Mouse (Mus musculus) 3134 (cell line): ENCODE results near the gene D030056L22Rik.
A peak's percentile ranks its signal among the peaks of the same experiment; 100 is the strongest.

Experiments
- DNase-seq: peaks from one replicate; pipeline ENCODE4 v3.0.0-alpha.2; 2011; ENCODE audit warnings: low spot score; ENCODE audit not compliant: insufficient read length; ENCODE audit errors: extremely low read depth

D030056L22Rik gene

GRCm38 (mm10) chr19:18712866-18713300 is at the start of gene D030056L22Rik:
D030056L22Rik (plus strand) TSS chr19:18713193.
- peak; percentile 96 for DNase-seq

GRCm38 (mm10) chr19:18663904-18664303 is 49.1 kb upstream of the D030056L22Rik start:
- no peak for DNase-seq

GRCm38 (mm10) chr19:18666966-18667365 is 46.0 kb upstream of the D030056L22Rik start:
- DNase-seq: no peak

GRCm38 (mm10) chr19:18669551-18669950 is 43.4 kb upstream of the D030056L22Rik start:
- no peak for DNase-seq

- peak; percentile 95 for DNase-seq
Observed at GRCm38 (mm10) chr19:18670608-18671007, 42.4 kb upstream of the D030056L22Rik start, which contains the start of gene Carnmt1. Carnmt1 (plus strand) TSS chr19:18670764.

GRCm38 (mm10) chr19:18671056-18671741 is 41.8 kb upstream of the D030056L22Rik start:
- DNase-seq: peak; percentile 66

GRCm38 (mm10) chr19:18672498-18672897 is 40.5 kb upstream of the D030056L22Rik start:
- no peak for DNase-seq

- no peak for DNase-seq
Observed at GRCm38 (mm10) chr19:18673116-18673515, 39.9 kb upstream of the D030056L22Rik start.

- DNase-seq: no peak
Observed at GRCm38 (mm10) chr19:18682142-18682541, 30.9 kb upstream of the D030056L22Rik start.

- DNase-seq: no peak
Observed at GRCm38 (mm10) chr19:18687556-18687955, 25.4 kb upstream of the D030056L22Rik start.

GRCm38 (mm10) chr19:18692176-18692575 is 20.8 kb upstream of the D030056L22Rik start:
- DNase-seq: no peak

GRCm38 (mm10) chr19:18692768-18693167 is 20.2 kb upstream of the D030056L22Rik start:
- DNase-seq: no peak

- no peak for DNase-seq
Observed at GRCm38 (mm10) chr19:18695116-18695515, 17.9 kb upstream of the D030056L22Rik start.

- DNase-seq: no peak
Observed at GRCm38 (mm10) chr19:18695552-18695951, 17.4 kb upstream of the D030056L22Rik start.

GRCm38 (mm10) chr19:18708101-18708500 is 4.9 kb upstream of the D030056L22Rik start:
- no peak for DNase-seq

GRCm38 (mm10) chr19:18710903-18711302 is 2.1 kb upstream of the D030056L22Rik start:
- DNase-seq: no peak

GRCm38 (mm10) chr19:18711589-18711988 is 1.4 kb upstream of the D030056L22Rik start:
- no peak for DNase-seq

- no peak for DNase-seq
Observed at GRCm38 (mm10) chr19:18712153-18712865, 684 bp upstream of the D030056L22Rik start.

GRCm38 (mm10) chr19:18713357-18713756 is 364 bp downstream of the D030056L22Rik start:
- peak; percentile 62 for DNase-seq

- peak; percentile 44 for DNase-seq
Observed at GRCm38 (mm10) chr19:18716374-18716773, 3.4 kb downstream of the D030056L22Rik start.

GRCm38 (mm10) chr19:18720337-18720736 is 7.3 kb downstream of the D030056L22Rik start:
- DNase-seq: no peak

GRCm38 (mm10) chr19:18725186-18725585 is 12.2 kb downstream of the D030056L22Rik start:
- DNase-seq: no peak
